Mouse (Mus musculus) bone marrow, adult 2 months (tissue): ENCODE results near the gene Rasgrp3.

Experiments
- CTCF ChIP-seq: fragments of 200-500 bp; IDR thresholded peaks from 2 replicates; pipeline ENCODE4 v1.5.1; 2011; ENCODE audit warnings: low read length, control low read depth; ENCODE audit not compliant: control insufficient read depth, insufficient read depth
- POLR2A ChIP-seq: fragments of 200-500 bp; IDR thresholded peaks from 2 replicates; pipeline ENCODE4 v1.6.1; 2011; ENCODE audit warnings: low read depth, mild to moderate bottlenecking, control low read depth, low read length, borderline replicate concordance; ENCODE audit not compliant: control insufficient read depth

DNA sequence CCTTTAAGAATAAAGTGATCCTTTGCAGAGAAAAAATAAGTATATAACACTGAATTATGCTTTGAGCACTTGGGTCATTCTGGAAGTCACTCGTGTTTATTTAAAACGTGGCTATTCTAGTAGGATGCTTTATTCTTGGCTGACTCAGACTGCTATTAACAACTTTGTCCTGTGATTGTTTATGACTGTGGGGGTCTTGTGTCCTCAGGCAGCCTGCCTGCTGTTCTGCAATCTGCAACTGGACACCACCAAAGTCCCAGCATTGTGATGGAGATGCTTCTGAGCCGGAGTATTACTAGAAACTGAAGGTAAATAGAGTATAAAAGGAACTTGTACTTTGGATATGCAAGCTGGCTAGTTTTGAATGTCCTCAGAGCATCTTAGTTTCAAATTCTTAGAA lies 121.3 kb downstream of the Rasgrp3 start:
- TF ChIP-seq CTCF (no peak), POLR2A (no peak)
